Mouse (Mus musculus): ENCODE measurements around the gene Gm9821.

GRCm38 (mm10) chr2:91948792-91949241 lies 3.3 kb downstream of the Gm9821 start:
- TF ChIP-seq GATA1 (IDR thresholded peaks at IDR 0.05; ENCODE audit: low read length): no peak
- no peak for TF ChIP-seq TAL1 (IDR thresholded peaks at IDR 0.05; ENCODE audit: low read length)
